Mouse (Mus musculus) natural killer cell, adult 2 months (primary cell): ENCODE results near the gene Smad1.
A peak's percentile ranks its signal among the peaks of the same experiment; 100 is the strongest.

Source experiments
- DNase-seq, 2 experiments: peaks; one replicate each; pipeline ENCODE4 v3.0.0; 2022; ENCODE audit warnings: low spot score in 2 of 2

The Smad1 gene

DNA sequence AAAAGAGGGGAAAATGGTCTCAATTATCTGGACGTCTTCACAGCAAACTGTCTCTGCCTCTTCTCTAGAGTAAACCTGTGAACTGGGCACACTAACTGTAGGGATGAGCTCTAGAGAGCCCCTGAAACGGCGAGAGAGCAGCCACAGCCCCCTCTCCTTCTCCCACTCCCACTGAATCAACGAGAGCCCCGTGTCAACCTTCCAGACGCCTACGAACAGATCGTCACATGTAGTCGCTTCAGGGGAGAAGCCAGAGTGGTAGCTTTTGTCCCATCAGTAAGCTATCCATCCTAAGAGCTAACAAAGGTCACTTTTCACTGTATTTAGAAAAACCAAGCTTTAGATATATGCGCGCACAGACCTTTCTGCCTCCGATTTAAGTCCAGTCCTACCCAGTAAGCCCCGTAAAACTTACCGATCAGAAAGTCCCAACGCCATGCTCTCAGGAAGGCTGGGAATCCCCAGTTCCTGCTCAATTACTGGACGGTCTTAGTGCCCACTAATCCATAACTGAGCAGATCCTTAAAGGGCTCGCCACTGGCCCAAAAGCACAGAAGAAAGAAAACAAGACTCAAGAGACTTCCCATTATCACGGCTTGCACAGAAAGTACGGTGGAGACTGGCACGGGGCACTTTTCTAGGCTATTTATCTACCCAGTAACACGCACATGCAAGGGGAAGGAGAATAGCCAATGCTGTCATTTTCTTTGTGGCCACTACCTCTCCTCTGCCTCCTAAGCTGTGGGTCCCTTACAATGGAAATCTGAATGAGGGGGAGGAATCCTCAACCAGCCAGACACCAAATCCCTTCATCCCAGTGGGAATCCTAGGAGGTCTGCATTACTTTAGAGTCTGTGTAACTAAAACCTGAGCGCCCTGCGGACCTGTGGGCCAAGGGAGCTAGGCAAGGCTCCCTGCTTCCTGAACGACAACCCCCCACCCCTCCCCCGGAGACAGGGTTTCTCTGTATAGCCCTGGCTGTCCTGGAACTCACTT, 14.7 kb downstream of the Smad1 start:
- DNase-seq = no peak

DNA sequence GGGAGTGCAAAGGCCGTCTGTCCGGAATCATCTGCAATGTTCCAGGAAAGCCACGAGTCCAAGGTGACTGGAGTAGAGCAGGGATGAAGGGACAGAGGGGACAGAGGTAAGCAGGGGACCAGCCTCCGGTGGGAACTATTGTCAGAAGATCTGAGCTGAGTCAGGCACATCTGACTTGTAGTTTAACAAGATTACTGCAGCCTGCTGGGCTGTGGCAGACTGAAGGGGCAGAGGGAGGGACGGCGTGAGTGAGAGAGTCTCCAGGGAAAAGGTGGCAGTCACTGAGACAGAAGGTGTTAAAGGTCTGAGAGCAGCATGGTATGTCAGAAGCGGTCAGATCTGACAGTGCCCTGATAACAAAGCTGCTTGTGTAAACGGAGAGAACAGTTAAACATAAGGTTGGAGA, 16.5 kb downstream of the Smad1 start:
- no peak for DNase-seq

DNA sequence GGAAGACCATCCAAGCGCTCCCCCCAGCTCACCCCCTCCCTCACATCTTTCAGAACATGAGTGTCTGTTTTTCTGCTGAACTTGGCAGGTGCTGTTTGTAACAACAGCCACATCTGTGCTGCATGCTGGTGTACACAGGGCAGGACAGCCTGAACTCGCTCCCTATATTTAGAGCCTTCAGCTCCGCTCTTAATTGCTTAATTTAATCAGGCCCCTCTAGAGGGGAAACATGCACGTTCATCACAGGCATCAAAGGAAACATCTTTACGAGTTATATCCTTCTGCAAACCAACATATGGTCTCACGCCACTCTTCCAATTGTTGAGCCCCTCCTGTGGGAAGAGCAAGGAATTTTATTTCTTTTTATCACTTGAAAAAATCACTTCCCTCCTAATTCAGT, 17.5 kb downstream of the Smad1 start:
- DNase-seq = no peak

DNA sequence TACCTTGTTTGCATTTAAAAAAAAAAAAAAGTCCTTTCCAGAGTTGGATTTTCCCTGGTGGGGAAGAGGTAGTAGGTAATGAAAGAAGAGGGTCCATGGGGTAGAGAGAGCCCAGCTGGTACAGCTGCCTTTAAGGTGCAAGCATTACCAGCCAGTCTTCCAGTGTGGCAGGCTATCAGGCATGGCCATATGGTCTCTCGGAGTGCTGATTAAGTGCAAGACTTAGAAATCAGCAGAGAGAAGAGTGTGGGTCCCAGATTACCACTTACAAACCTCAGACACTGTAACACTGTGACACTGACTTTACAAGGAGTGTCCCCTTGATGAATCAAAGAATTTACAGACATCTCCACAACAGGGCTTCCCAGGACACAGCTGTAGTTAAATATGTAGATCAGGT, 18.9 kb downstream of the Smad1 start:
- DNase-seq = no peak

DNA sequence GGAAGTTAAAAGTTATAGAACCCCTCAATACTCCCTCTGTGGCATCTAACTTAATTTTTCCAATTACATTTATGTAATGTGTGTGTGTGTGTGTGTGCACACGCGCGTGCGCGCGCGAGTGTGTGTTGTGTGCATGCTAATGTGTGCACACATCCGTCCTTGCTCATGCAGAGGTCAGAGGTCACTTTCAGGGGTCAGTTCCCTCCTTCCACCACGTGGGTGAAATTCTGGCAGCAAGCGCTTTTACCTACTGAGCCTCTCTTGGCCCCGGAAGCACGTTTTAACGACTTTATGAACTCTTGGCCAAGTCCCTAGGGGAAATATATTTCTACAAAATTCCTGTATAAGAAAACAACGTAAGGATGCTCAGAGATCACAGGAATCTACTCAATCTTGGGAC, 19.3 kb downstream of the Smad1 start:
- DNase-seq = no peak

DNA sequence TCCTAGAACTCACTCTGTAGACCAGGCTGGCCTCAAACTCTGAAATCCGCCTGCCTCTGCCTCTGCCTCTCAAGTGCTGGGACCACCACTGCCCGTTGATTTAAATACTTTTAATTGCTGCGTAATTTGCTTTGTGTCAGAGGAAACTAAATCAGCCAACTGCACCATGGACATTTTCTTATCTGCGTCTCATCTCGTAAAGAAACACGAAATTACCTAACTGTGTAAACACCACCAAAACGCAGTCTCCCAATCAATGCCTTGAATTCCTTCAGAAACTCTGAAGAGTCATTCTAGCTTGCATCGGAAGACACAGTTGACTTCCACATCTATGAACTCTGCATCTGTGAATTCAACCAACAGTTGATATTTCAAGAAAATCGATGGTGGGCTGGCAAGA, 22.7 kb downstream of the Smad1 start:
- no peak for DNase-seq

DNA sequence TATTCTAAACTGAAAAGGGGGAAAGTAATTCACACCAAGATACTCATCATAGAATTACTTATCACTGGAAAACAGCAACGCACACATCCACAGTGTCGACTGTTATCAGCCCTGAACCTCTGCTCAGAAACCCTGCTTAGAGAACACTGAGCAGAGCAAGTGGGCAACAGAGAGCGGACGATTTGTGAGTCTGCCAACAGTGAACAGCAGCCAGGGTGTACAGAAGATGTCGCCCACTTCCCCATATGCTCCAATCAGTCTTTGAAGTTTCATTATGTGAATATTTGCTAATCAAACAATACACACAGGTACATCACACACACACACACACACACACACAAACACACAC, 23.6 kb downstream of the Smad1 start:
- no peak for DNase-seq

DNA sequence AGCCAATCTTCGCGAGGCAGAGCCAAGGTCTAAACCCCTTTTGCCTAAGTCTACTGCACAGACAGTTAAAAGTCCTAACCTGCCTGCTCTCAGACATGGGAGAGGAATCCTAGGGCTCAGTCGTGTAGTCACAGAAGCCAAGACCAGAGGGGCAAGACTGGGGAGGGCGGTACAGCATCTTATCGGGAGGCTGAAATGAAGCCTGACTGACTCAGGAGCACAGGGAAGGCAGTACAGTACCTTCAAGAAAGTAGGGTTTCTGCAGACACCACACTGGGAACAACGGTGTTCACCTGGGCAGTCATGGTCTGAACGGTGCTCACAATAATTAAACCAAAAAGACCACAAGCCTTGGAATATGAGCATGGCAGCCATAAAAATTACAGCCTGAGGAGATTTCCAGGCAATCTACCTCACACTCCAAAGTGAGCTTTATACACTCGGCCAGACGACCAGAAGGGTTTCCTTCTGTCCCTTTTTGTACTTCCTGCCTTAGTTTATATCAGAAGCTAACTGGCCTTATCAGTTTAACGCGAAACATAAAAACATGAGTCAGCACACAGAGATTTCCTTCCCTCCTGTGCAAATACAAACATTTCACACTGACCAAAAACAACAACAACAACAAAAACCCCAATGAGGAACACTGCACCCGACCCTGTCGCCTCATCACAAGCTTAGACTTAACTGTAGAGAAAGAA, 24.1 kb downstream of the Smad1 start:
- DNase-seq = no peak

DNA sequence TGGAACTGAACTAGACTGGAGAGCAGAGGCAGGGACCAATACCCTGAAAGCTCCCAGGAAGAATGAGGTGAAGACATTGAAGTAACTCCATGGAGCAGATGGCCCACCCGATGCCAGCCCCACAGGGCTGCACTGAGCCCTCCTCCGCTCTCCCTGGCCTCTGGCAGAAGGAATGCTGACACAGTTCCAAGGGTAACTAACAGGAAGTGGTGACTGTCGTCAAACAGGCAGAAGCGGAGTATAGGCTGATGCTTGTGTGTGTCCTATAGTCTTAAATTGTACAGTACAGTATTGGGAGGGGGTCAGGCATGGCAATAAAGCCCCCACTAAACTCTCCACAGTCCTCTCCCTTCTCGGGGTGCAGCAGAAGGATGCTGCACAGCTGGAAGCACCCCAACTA, 24.9 kb downstream of the Smad1 start:
- no peak for DNase-seq

DNA sequence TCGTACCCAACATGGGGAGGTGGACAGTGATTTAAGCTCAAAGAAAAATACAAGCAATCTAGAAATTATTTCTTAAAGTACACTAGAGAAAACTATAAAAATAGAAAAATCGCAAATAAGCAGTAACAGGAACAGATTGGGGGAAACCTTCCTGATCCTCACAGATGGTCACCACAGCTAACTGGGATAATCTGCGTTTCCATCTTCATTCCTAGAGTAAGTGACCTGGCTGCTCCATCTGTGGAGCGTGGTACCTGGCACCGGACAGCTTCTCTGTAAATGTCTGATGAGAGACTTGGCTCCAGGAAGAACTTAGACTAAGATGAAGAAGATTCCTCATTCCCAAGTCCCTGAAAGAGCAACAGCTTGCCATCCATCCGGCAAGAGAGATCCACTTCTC, 25.8 kb downstream of the Smad1 start:
- DNase-seq = no peak

DNA sequence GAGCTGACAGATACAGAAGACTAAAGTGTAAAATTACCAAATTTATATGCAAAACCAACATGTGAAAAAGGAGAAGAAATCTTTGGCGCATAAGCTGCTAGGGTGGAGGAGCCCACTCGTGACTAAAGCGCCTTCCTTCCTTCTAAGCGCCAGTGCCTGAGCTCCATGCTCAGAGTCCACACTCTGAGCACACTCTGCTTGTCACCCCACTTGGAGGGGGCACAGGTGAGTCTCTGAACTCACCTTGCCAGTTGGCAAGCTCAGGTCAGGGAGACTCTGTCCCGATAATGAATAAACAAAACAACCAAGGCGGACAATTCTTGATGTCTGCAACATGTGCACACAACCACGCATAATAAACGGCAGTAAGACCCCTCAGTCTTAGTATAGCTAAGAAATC, 26.4 kb downstream of the Smad1 start:
- no peak for DNase-seq

DNA sequence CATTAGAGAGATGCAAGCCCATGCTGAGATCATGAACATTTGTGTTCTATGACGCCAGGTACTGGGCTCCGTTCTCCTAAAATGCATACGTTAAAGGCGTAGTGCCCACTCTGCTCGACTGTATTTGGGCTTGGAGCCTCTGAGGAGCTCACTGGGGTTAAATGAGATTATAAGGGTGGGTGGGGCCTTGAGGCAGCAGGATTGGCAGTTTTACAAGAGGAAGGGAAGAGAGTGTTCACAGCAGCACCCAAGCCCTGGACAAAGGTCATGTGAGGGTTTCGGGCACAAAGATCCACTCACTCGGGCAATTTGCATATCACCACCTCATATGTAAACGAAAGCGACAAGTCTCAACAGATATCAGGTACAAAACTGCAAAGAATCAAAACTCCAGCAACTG, 26.8 kb downstream of the Smad1 start:
- no peak for DNase-seq

DNA sequence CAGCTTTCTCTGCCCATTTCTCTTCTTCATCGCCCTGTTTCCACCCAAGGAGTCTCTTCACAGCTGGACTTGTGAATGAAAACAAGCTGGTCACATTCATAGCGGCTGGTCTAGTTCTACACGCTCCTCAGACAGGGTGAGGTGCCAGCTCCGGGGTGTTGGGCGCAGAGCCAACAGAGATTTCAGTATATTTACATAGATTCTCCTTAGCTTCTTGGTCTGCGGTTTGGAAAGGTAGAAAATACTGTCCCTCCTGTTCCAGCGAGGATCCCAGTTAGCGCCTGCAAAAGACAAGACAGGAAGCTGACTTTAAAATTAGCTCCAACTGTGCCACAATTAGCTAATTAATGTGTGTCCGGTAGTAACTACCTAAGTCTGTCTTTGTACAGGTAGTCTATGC, 27.2 kb downstream of the Smad1 start:
- DNase-seq = no peak

DNA sequence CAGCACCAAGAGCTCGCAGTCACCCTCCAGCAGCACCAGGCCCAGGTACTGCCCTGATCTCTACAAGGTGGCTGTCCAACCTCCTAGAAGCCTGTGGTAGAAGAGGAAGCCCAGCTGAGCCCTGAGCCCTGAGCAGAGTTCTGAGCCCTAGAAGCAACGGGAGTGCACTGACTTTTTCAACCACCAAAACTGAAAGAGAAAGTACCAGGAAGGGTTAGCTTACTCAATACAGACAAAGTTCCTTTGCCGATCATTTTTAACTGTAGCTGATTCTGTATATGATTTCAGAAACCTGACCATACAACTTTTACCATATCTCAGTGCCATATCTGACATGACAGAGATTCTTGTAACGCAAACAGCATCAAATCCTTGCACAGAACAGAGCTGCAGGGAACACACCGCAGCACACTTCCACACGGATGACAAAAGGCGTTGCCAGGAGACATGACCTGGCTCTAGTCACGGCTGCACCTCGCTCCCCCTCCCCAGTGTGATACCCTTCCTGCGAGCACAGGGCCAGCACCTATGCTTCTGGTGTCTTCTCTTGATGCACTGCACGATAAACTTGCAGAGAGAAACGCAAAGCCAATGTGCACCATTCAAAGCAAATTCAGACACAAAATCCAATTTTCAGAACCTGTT, 28.6 kb downstream of the Smad1 start:
- DNase-seq = no peak

DNA sequence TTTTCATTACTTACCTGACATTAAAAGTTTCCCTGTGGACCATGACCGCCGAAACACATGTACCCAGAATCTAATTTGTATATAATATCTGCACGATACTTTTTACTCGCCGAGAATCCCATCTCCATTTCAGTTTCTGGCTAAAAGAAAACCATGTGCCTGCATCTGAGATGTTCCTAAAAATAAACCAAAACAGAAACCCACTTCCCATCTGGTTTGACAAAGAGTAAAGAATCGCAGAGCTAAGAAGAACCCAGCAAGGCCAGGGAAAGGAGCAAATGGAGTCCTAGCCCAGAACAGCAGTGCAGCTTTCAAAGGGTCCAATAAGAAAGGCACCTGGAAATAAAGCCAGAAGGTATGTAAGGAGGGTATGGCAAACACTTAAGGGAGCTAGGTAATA, 30.2 kb downstream of the Smad1 start:
- DNase-seq = no peak

DNA sequence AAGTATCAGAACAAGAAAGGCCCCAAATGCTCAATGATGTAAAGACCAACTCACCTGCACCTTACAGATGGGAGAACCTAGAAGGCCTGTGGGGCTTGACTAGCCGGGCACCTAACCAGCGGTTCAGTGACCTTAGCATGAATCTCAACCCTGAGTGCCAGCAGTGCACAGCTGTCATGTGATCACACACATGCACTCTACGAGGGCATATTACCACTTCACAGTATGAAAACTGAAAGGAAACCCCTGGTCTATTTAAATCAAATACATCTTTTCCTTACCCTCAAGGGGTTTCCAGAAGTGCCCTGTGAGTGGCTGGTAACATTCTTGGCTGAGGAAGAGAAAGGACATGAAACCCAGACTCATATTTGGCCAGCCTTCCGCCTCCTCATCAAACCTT, 31.4 kb downstream of the Smad1 start:
- no peak for DNase-seq

DNA sequence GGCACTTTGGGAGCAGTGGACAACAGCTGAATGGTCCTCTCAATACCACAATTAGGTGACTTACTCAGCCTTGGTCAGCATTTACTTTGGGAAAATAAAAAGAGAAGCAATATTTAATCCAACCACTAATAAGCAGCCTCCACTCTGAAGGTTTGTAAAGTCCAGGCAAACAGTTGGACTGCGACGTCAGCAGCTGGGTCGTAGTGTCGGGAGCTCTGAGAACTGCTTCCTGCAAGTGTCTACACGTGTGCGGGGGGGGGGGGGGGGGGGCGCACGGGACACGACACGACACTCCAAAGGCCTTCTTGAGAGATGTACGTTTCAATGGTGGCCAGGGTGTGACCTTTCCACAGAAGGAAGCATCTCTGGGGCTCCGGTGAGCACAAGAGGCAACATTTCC, 32.0 kb downstream of the Smad1 start:
- no peak for DNase-seq

DNA sequence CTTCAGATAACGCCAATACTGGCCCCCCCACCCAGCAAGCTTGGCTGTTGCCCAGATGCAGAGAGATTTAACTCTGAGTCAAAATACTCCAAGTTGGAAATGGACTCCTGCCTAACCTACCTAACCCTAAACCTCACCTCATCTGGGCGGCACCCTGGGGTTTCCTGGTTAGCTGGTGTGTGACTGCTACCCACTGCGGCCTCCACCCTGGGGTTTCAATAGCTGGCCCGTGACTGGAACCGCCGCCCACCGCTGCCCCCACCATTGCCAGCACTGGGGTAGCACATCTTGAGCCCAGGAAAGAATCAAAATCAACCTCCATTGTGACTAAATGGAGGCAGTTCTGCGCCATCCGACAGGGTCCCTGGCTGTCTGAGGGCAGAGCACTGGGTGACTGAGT, 33.1 kb downstream of the Smad1 start:
- peak in 1 of 2 experiments; percentile 27 for DNase-seq

DNA sequence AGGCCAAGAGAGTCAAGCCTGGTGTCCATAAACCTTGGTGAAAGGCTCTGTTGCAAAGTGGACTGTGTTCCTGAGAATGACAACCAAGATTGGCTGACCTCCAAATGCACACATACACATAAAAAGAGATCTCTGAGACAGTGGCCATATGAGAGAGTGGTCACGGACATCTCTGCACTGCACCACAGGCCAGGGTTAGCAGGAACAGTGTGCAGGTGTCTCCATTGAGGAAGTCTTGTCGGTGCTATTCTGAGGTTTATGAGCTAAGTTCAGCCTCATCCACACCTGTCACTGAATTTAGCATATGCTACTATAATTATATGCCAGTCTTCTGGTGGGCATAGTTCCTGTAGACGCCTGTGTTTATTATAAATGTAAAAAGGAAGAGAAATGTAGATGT, 33.6 kb downstream of the Smad1 start:
- DNase-seq = no peak

DNA sequence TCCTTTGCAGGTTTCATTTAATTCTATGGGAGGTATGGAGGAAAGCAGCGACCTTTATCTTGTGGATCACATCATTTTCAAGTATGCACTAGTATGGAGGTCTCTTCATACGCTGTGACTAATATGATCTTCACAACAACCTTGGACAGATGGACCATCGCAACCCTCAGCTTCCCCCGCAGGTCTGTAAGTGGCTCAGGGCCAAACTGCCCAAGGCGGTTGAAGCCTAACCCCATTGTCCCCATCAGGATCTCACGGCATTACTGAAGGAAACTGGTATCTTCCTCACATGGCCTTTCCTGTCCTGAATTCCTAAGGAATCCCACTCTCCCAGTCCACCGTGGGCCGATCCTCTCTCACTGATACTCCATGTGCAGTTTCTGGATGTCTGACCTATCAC, 34.5 kb downstream of the Smad1 start:
- no peak for DNase-seq

DNA sequence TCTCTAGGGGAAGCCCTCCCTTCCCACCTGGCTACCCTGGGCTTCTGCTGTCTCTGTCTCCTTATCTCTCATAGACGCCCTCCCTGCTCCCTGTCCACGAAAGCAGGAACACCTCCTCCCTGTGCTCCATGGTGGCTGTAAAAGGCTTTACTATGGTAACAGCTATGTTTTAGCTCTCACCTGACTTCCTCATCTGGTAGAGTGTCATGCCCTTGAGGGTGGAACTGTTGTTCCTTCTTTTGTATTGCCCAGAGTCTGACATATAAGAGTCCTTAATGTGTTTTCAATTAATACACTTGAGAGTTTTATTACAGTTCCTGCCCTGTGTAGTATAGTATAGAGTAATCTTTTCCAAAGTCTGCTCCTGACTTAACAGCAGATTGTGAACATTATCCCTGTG, 36.9 kb downstream of the Smad1 start:
- DNase-seq = no peak

DNA sequence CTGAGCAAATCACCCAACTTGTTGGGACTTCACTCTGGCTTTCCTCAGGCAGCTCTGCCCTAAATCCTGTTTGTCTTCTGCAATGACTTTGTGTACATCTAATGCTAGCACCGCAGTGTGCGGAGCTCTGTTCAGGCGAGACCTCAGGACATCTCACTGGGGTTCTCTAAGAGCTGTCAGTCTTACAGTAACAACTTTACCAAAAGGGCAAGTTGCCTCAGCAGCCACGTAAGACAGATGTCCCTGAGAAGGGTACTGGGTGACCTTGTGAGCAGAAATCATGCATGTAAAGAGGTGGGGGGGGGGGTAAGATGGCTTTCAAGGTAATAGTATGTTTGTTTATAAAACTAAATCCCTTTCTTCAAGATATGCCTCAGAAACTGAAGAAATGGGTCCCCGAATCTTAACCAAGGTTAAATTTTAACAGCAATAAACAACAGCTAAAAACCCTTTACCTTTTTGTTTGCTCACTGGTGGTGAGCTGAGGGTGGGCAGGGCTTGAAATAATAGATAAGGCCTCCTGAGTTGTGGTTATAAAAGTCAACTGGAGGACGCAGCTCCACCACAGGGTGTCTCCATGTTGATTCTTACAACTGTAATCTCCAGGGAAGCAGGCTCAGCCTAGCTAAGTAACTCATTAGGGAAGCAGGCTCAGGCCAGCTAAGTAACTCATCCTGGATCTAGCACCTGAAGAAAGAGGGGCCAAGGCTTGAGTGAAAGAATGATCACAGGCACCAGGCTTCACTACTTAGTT, 38.4 kb downstream of the Smad1 start:
- no peak for DNase-seq
